Mouse (Mus musculus): ENCODE measurements around the gene Nt5c2.

- TF ChIP-seq GATA1 (IDR thresholded peaks at IDR 0.05; ENCODE audit: low read length) (no peak), TAL1 (IDR thresholded peaks at IDR 0.05; ENCODE audit: low read length) (no peak)
These were observed 39.0 kb downstream of the Nt5c2 start for GRCm38 (mm10) chr19:46975997-46976396.
